Mouse (Mus musculus) embryo, embryonic 10 days (tissue): ENCODE results near the gene Clec2d.
"Not testable (repeated sequence)": the region's sequence is repeated elsewhere in the genome, so short reads cannot be mapped to it uniquely, and the experiment has no call there.

Experiments used
- DNase-seq: peaks from one replicate; pipeline ENCODE4 v3.0.0-alpha.2; 2015; ENCODE audit warnings: low spot score

Gene Clec2d

GRCm38 (mm10) chr6:129180403-129181169 lies at the start of gene Clec2d:
Clec2d (plus strand) TSS chr6:129180615.
- peak; percentile 82 for DNase-seq

- DNase-seq, result no peak
These were observed 47.6 kb upstream of the Clec2d start for GRCm38 (mm10) chr6:129132604-129133341.

GRCm38 (mm10) chr6:129146812-129147211 lies 33.6 kb upstream of the Clec2d start:
- DNase-seq, result no peak

- no peak for DNase-seq
These were observed 20.3 kb upstream of the Clec2d start for GRCm38 (mm10) chr6:129160103-129160502.

GRCm38 (mm10) chr6:129161136-129161535 lies 19.3 kb upstream of the Clec2d start:
- no peak for DNase-seq

- DNase-seq, result no peak
These were observed 18.5 kb upstream of the Clec2d start for GRCm38 (mm10) chr6:129161951-129162350.

GRCm38 (mm10) chr6:129162587-129163159 lies 17.7 kb upstream of the Clec2d start:
- no peak for DNase-seq

GRCm38 (mm10) chr6:129163606-129164005 lies 16.8 kb upstream of the Clec2d start:
- DNase-seq, result no peak

- DNase-seq, result no peak
These were observed 9.5 kb upstream of the Clec2d start for GRCm38 (mm10) chr6:129170925-129171324.

- DNase-seq, result no peak
These were observed 8.7 kb upstream of the Clec2d start for GRCm38 (mm10) chr6:129171675-129172074.

GRCm38 (mm10) chr6:129174836-129175235 lies 5.6 kb upstream of the Clec2d start:
- DNase-seq, result no peak

- no peak for DNase-seq
These were observed 4.8 kb upstream of the Clec2d start for GRCm38 (mm10) chr6:129175612-129176011.

GRCm38 (mm10) chr6:129176621-129177020 lies 3.8 kb upstream of the Clec2d start:
- DNase-seq, result no peak

GRCm38 (mm10) chr6:129179281-129179680 lies 1.1 kb upstream of the Clec2d start:
- no peak for DNase-seq

- not testable (repeated sequence) for DNase-seq
These were observed 584 bp upstream of the Clec2d start for GRCm38 (mm10) chr6:129179831-129180230.

GRCm38 (mm10) chr6:129181249-129181648 lies 834 bp downstream of the Clec2d start:
- no peak for DNase-seq

GRCm38 (mm10) chr6:129181683-129182082 lies 1.3 kb downstream of the Clec2d start:
- peak; percentile 16 for DNase-seq

- no peak for DNase-seq
These were observed 2.1 kb downstream of the Clec2d start for GRCm38 (mm10) chr6:129182518-129182917.

- not testable (repeated sequence) for DNase-seq
These were observed 3.6 kb downstream of the Clec2d start for GRCm38 (mm10) chr6:129184001-129184400.

- DNase-seq, result no peak
These were observed 4.4 kb downstream of the Clec2d start for GRCm38 (mm10) chr6:129184788-129185187.

GRCm38 (mm10) chr6:129186022-129186421 lies 5.6 kb downstream of the Clec2d start:
- DNase-seq, result no peak

GRCm38 (mm10) chr6:129186457-129187199 lies 6.2 kb downstream of the Clec2d start:
- no peak for DNase-seq
